Mouse (Mus musculus): ENCODE data around the gene Ikzf2. TPM values are rescaled to one million over a fixed set of nuclear protein-coding genes. Genes with fewer than 3 reads are reported as not detected.

Ikzf2 gene
- total and polyA plus RNA-seq, 2 experiments from 2014 or later, result 1.8 to 7.3 TPM

GRCm38 (mm10) chr1:69637907-69638306, 49.1 kb downstream of the Ikzf2 start:
- Histone ChIP-seq H3K9me3 (ENCODE audit: low read length) (no peaks in the 10 kb centered on the region), H3K27ac (ENCODE audit: low read depth, low read length) (no peak overlapping the region), H3K27me3 (ENCODE audit: insufficient read depth, low read length) (no peaks in the 10 kb centered on the region), H3K9ac (no peak overlapping the region), H3K4me1 (ENCODE audit: insufficient read depth) (no peaks in the 10 kb centered on the region), H3K36me3 (ENCODE audit: insufficient read depth) (no peaks in the 10 kb centered on the region), H3K4me3 (ENCODE audit: low read depth, low read length) (no peak overlapping the region), H3K4me2 (ENCODE audit: low read depth) (no peak overlapping the region)
- no peak for TF ChIP-seq CTCF (IDR thresholded peaks at IDR 0.05; ENCODE audit: low read depth)
- DNase-seq, result no peak
- WGBS, result 71% methylated on average over 3 of the region's 3 CpGs
- ATAC-seq, result no peak

- TF ChIP-seq CTCF (IDR thresholded peaks at IDR 0.05; ENCODE audit: low read depth), result no peak
- Histone ChIP-seq H3K9ac (no peak overlapping the region), H3K27me3 (ENCODE audit: insufficient read depth, low read length) (no peaks in the 10 kb centered on the region), H3K4me2 (ENCODE audit: low read depth) (no peak overlapping the region), H3K4me3 (ENCODE audit: low read depth, low read length) (no peak overlapping the region), H3K36me3 (ENCODE audit: insufficient read depth) (no peaks in the 10 kb centered on the region), H3K27ac (ENCODE audit: low read depth, low read length) (no peak overlapping the region), H3K4me1 (ENCODE audit: insufficient read depth) (no peaks in the 10 kb centered on the region), H3K9me3 (ENCODE audit: low read length) (no peaks in the 10 kb centered on the region)
- 92% methylated on average over 2 of the region's 2 CpGs for WGBS
- no peak for ATAC-seq
- no peak for DNase-seq
These were observed 52.8 kb downstream of the Ikzf2 start for GRCm38 (mm10) chr1:69634259-69634658.

DNA sequence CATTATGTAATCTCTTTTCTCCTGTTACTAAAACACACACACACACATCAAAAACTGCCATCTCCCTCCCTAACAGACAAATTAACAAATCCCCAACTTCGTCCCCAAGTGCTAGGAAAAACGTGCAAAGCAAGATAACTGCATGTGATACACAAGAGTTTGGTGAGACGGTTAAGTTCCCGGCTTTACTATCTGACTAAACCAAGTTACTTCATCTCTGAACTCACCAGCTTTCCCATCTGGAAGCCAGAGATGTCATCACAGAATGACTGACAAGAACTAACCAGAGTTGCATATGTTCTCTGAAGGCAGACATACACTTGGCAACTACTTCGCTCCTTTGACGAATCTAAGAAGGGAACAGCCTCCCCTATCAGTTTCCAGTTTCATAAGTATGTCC, 56.5 kb downstream of the Ikzf2 start:
- Histone ChIP-seq H3K9ac (no peak overlapping the region), H3K27ac (ENCODE audit: low read depth, low read length) (no peak overlapping the region), H3K4me3 (ENCODE audit: low read depth, low read length) (no peak overlapping the region), H3K4me2 (ENCODE audit: low read depth) (no peak overlapping the region), H3K9me3 (ENCODE audit: low read length) (no peaks in the 10 kb centered on the region), H3K36me3 (ENCODE audit: insufficient read depth) (no peaks in the 10 kb centered on the region), H3K4me1 (ENCODE audit: insufficient read depth) (no peaks in the 10 kb centered on the region), H3K27me3 (ENCODE audit: insufficient read depth, low read length) (no peaks in the 10 kb centered on the region)
- ATAC-seq, result no peak
- no peak for TF ChIP-seq CTCF (IDR thresholded peaks at IDR 0.05; ENCODE audit: low read depth)
- DNase-seq, result no peak
- WGBS, result 75% methylated on average over 6 of the region's 6 CpGs

- no peaks in the 10 kb centered on the region for H3K27me3 ChIP-seq (ENCODE audit: insufficient read depth, low read length)
- ATAC-seq, result no peak
- WGBS, result 73% methylated on average over 8 of the region's 8 CpGs
- no peaks in the 10 kb centered on the region for H3K9me3 ChIP-seq (ENCODE audit: low read length)
- no peak for DNase-seq
- H3K36me3 ChIP-seq (ENCODE audit: insufficient read depth), result no peaks in the 10 kb centered on the region
- no peak overlapping the region for H3K4me3 ChIP-seq (ENCODE audit: low read depth, low read length)
- H3K4me2 ChIP-seq (ENCODE audit: low read depth), result no peak overlapping the region
- H3K27ac ChIP-seq (ENCODE audit: low read depth, low read length), result no peak overlapping the region
- no peak for TF ChIP-seq CTCF (IDR thresholded peaks at IDR 0.05; ENCODE audit: low read depth)
- no peak overlapping the region for H3K9ac ChIP-seq
- no peaks in the 10 kb centered on the region for H3K4me1 ChIP-seq (ENCODE audit: insufficient read depth)
These were observed 57.5 kb downstream of the Ikzf2 start for GRCm38 (mm10) chr1:69629513-69629912.

DNA sequence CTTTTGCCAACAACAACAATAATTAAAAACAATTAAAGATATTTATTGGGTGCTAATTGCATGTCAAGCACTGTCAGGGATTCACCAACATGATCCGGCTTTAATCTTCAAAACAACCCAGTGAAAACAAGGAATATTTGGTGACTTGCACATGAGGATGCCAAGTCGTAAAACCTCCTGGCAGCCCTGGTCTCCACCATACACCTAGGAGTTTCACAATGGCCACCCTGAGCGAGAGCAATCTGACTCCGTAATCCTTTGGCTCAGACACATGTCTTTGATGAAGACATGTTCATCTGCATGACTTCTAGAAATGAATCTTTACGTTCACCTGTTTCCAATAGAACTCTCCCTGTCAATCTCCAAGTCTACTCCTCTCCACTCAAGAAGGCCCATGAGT, 75.0 kb downstream of the Ikzf2 start:
- Histone ChIP-seq H3K4me2 (ENCODE audit: low read depth) (no peak overlapping the region), H3K9ac (no peak overlapping the region), H3K27ac (ENCODE audit: low read depth, low read length) (no peak overlapping the region), H3K9me3 (ENCODE audit: low read length) (no peaks in the 10 kb centered on the region), H3K27me3 (ENCODE audit: insufficient read depth, low read length) (no peaks in the 10 kb centered on the region), H3K4me1 (ENCODE audit: insufficient read depth) (no peaks in the 10 kb centered on the region), H3K36me3 (ENCODE audit: insufficient read depth) (no peaks in the 10 kb centered on the region), H3K4me3 (ENCODE audit: low read depth, low read length) (no peak overlapping the region)
- 92% methylated on average over 5 of the region's 5 CpGs for WGBS
- no peak for ATAC-seq
- DNase-seq, result no peak
- TF ChIP-seq CTCF (IDR thresholded peaks at IDR 0.05; ENCODE audit: low read depth), result no peak

GRCm38 (mm10) chr1:69611204-69611725, 75.8 kb downstream of the Ikzf2 start:
- no peak overlapping the region for H3K27ac ChIP-seq (ENCODE audit: low read depth, low read length)
- H3K9me3 ChIP-seq (ENCODE audit: low read length), result no peaks in the 10 kb centered on the region
- no peaks in the 10 kb centered on the region for H3K4me1 ChIP-seq (ENCODE audit: insufficient read depth)
- H3K27me3 ChIP-seq (ENCODE audit: insufficient read depth, low read length), result no peaks in the 10 kb centered on the region
- DNase-seq, result no peak
- no peak for ATAC-seq
- WGBS, result 92% methylated on average over 4 of the region's 4 CpGs
- no peak overlapping the region for H3K4me2 ChIP-seq (ENCODE audit: low read depth)
- no peak for TF ChIP-seq CTCF (IDR thresholded peaks at IDR 0.05; ENCODE audit: low read depth)
- no peak overlapping the region for H3K9ac ChIP-seq
- no peak overlapping the region for H3K4me3 ChIP-seq (ENCODE audit: low read depth, low read length)
- H3K36me3 ChIP-seq (ENCODE audit: insufficient read depth), result no peaks in the 10 kb centered on the region

GRCm38 (mm10) chr1:69610791-69611190, 76.3 kb downstream of the Ikzf2 start:
- H3K4me2 ChIP-seq (ENCODE audit: low read depth), result no peak overlapping the region
- no peak overlapping the region for H3K9ac ChIP-seq
- ATAC-seq (no peak), DNase-seq (no peak)
- WGBS, result 84% methylated on average over 7 of the region's 7 CpGs
- no peaks in the 10 kb centered on the region for H3K4me1 ChIP-seq (ENCODE audit: insufficient read depth)
- no peaks in the 10 kb centered on the region for H3K36me3 ChIP-seq (ENCODE audit: insufficient read depth)
- no peaks in the 10 kb centered on the region for H3K9me3 ChIP-seq (ENCODE audit: low read length)
- H3K27me3 ChIP-seq (ENCODE audit: insufficient read depth, low read length), result no peaks in the 10 kb centered on the region
- no peak overlapping the region for H3K4me3 ChIP-seq (ENCODE audit: low read depth, low read length)
- H3K27ac ChIP-seq (ENCODE audit: low read depth, low read length), result no peak overlapping the region
- TF ChIP-seq CTCF (IDR thresholded peaks at IDR 0.05; ENCODE audit: low read depth), result no peak

DNA sequence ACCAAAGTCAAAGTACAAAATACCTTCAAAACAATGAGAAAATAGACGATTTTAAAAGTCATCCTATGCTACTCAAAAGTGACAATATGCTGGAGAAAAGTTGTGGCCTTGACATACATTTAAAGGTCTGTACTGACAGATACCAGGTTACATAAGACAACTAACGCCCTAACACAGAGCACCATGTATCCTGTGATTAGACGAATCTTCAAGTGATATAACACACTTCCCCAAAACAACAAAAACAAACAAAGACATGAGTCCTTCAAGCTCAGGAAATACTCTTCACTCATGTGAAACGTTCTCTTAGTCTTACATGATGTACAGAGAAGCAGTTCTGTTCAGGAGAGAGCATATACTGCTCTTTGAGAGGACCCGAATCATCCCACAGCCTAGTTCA, 78.2 kb downstream of the Ikzf2 start:
- H3K4me1 ChIP-seq (ENCODE audit: insufficient read depth), result no peaks in the 10 kb centered on the region
- DNase-seq (no peak), ATAC-seq (no peak)
- H3K4me2 ChIP-seq (ENCODE audit: low read depth), result no peak overlapping the region
- no peaks in the 10 kb centered on the region for H3K27me3 ChIP-seq (ENCODE audit: insufficient read depth, low read length)
- H3K9me3 ChIP-seq (ENCODE audit: low read length), result no peaks in the 10 kb centered on the region
- no peak overlapping the region for H3K9ac ChIP-seq
- no peaks in the 10 kb centered on the region for H3K36me3 ChIP-seq (ENCODE audit: insufficient read depth)
- no peak overlapping the region for H3K4me3 ChIP-seq (ENCODE audit: low read depth, low read length)
- TF ChIP-seq CTCF (IDR thresholded peaks at IDR 0.05; ENCODE audit: low read depth), result no peak
- WGBS, result 85% methylated on average over 5 of the region's 5 CpGs
- no peak overlapping the region for H3K27ac ChIP-seq (ENCODE audit: low read depth, low read length)

Data from forebrain, postnatal 0 days (tissue).